In the genomic region with DNA sequence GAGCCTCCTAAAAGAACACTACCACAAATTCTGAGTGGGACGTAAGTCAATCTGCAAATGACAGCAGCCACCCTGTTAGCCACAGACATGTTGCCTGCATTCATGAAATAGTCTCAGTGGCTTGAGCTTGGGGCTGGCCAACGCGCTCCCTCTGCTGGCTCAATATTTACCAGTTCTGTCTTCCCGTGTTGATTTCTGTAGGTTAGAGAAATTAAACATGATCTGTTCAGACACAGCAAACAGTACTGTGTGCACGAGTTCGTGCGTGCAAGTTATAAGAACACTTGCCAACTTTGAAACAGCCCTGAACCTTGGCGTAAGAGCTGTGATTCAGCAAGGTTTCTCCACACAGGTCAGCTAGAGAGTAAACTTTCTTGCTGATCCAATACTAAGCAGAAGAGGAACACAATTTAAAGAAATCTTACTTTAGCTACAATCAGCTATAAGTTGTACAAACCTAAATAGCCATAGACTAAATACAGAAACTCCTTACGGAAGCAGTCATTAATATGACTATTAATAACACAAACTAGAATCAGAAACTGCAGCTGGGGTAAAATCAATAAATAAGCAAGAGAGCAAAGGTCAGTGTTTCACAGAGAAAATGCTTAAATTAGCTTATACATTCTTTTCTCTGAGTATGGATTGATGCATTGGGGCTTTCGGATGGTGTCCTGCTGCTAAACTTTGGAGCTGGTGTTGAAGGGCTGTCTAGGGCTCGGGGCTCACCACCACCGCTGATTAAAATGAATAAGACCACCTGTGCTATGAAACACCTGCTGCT, we compare ENCODE assay signal across 9 mouse cellular contexts. TPM values are rescaled to one million over a fixed set of nuclear protein-coding genes. Genes with fewer than 3 reads are reported as not detected.
DNase-seq lines count a peak whose midpoint lies in the region; ATAC-seq and TF ChIP-seq lines count a peak whose summit lies in the region.
"Had no signal": no experiment of that assay in that cellular context is flagged by ENCODE, and none has a peak within 500 bp of the region (broad histone marks: within the 10 kb centered on the region; RNA-seq: fewer than 3 reads in every experiment).

No protein-coding gene starts in this region.

- H3K36me3 ChIP-seq in lung, embryonic 14.5 days (ENCODE audit: insufficient read depth) = no peaks in the 10 kb centered on the region
- H3K36me3 ChIP-seq in forebrain, embryonic 14.5 days (ENCODE audit: control insufficient read depth, insufficient read depth, low read length) = no peaks in the 10 kb centered on the region
- H3K36me3 ChIP-seq in midbrain, embryonic 13.5 days = no peaks in the 10 kb centered on the region
- H3K36me3 ChIP-seq: liver, embryonic 13.5 days had no signal

- H3K4me3 ChIP-seq in lung, embryonic 14.5 days (ENCODE audit: low read depth, low read length) = no peak overlapping the region
- no peak overlapping the region for H3K4me3 ChIP-seq in forebrain, embryonic 14.5 days (ENCODE audit: low read depth, low read length)
- no peak overlapping the region for H3K4me3 ChIP-seq in midbrain, embryonic 13.5 days (replicated peaks)
- H3K4me3 ChIP-seq: liver, embryonic 13.5 days had no signal

- no peak overlapping the region for H3K9ac ChIP-seq in lung, embryonic 14.5 days
- no peak overlapping the region for H3K9ac ChIP-seq in forebrain, embryonic 14.5 days (ENCODE audit: low read length)
- H3K9ac ChIP-seq in midbrain, embryonic 13.5 days (replicated peaks) = no peak overlapping the region
- H3K9ac ChIP-seq: liver, embryonic 13.5 days had no signal

- H3K27ac ChIP-seq in lung, embryonic 14.5 days (ENCODE audit: low read depth) = no peak overlapping the region
- H3K27ac ChIP-seq in forebrain, embryonic 14.5 days (ENCODE audit: low read depth, low read length) = no peak overlapping the region
- no peak overlapping the region for H3K27ac ChIP-seq in midbrain, embryonic 13.5 days
- H3K27ac ChIP-seq: liver, embryonic 13.5 days had no signal

- no peaks in the 10 kb centered on the region for H3K9me3 ChIP-seq in lung, embryonic 14.5 days (ENCODE audit: low read depth, low read length)
- no peaks in the 10 kb centered on the region for H3K9me3 ChIP-seq in forebrain, embryonic 14.5 days (replicated peaks; ENCODE audit: control insufficient read depth, low read length)
- no peaks in the 10 kb centered on the region for H3K9me3 ChIP-seq in midbrain, embryonic 13.5 days
- H3K9me3 ChIP-seq: liver, embryonic 13.5 days had no signal

- no peaks in the 10 kb centered on the region for H3K4me1 ChIP-seq in lung, embryonic 14.5 days (ENCODE audit: insufficient read depth)
- no peaks in the 10 kb centered on the region for H3K4me1 ChIP-seq in forebrain, embryonic 14.5 days (ENCODE audit: control insufficient read depth, insufficient read depth, low read length)
- no peaks in the 10 kb centered on the region for H3K4me1 ChIP-seq in midbrain, embryonic 13.5 days (replicated peaks)
- H3K4me1 ChIP-seq: liver, embryonic 13.5 days had no signal

- H3K27me3 ChIP-seq in lung, embryonic 14.5 days (ENCODE audit: insufficient read depth, low read length) = no peaks in the 10 kb centered on the region
- no peaks in the 10 kb centered on the region for H3K27me3 ChIP-seq in forebrain, embryonic 14.5 days (replicated peaks; ENCODE audit: control insufficient read depth, insufficient read depth, low read length)
- no peaks in the 10 kb centered on the region for H3K27me3 ChIP-seq in midbrain, embryonic 13.5 days
- H3K27me3 ChIP-seq: liver, embryonic 13.5 days had no signal

- peak; percentile 73 for DNase-seq in lung, embryonic 14.5 days
- no peak for DNase-seq in lung, postnatal 25 days (ENCODE audit: low spot score)
- peak; percentile 22 for DNase-seq in adrenal gland, postnatal 14 days
- DNase-seq in forebrain, embryonic 14.5 days (ENCODE audit: low spot score) = peak; percentile 59
- DNase-seq in layer of hippocampus, postnatal 14 days (ENCODE audit: low spot score in 2 of 2) = peak; percentile 19 to 36
- no peak for DNase-seq in spleen, adult 12 weeks (ENCODE audit: low spot score)
- DNase-seq: liver, embryonic 13.5 days had no signal

- TF ChIP-seq CTCF in lung, embryonic 14.5 days (IDR thresholded peaks at IDR 0.05; ENCODE audit: low read depth) = peak; percentile 67

- no peak overlapping the region for H3K4me2 ChIP-seq in lung, embryonic 14.5 days
- H3K4me2 ChIP-seq in forebrain, embryonic 14.5 days (ENCODE audit: low read length) = no peak overlapping the region
- no peak overlapping the region for H3K4me2 ChIP-seq in midbrain, embryonic 13.5 days (replicated peaks)
- H3K4me2 ChIP-seq: liver, embryonic 13.5 days had no signal

- 37% methylated on average over 12 of the region's 12 CpGs for WGBS in lung, embryonic 14.5 days
- 59% methylated on average over 12 of the region's 12 CpGs for WGBS in forebrain, embryonic 14.5 days
- 58% methylated on average over 12 of the region's 12 CpGs for WGBS in midbrain, embryonic 13.5 days

- ATAC-seq in lung, embryonic 14.5 days (ENCODE audit: insufficient read depth) = peak; percentile 47; the same call in 1 of the 2 replicates
- 0 out of 2 replicates have a peak, but pooled peaks have one; percentile 58 for ATAC-seq in forebrain, embryonic 14.5 days
- peak; percentile 50; the same call in 1 of the 2 replicates for ATAC-seq in midbrain, embryonic 13.5 days
- ATAC-seq in monocyte, adult 5-6 weeks (replicated peaks; ENCODE audit: insufficient number of reproducible peaks, low FRiP score, low TSS enrichment, poor library complexity, severe bottlenecking) = no peak

RNA-seq across cellular contexts. Expression of gene Tmprss15, which starts 31.9 kb away (rescaled TPM):
- not detected in 2 replicates for polyA plus RNA-seq in lung, embryonic 14.5 days (2014; fragmentation: Nextera tagmentation; extraction: Ambion mirVana)
- not detected in 2 replicates for total RNA-seq in adrenal gland, postnatal 14 days (2021)
- polyA plus RNA-seq in forebrain, embryonic 14.5 days (2014; fragmentation: Nextera tagmentation; extraction: Ambion mirVana) = 0.04 TPM in 1 of 2 replicates, not detected in the other
- total RNA-seq in layer of hippocampus, postnatal 14 days (2021) = not detected
- not detected in 2 replicates for polyA plus RNA-seq in midbrain, embryonic 13.5 days (2015; fragmentation: Nextera tagmentation; extraction: Ambion mirVana)
- not detected in 3 replicates for total RNA-seq in monocyte, adult 5-6 weeks (2017)
- polyA plus RNA-seq: liver, embryonic 13.5 days had no signal

Comparison
In these comparisons a context has a peak if more than half of its experiments do, and no peak if none do; other contexts are left out.
1. DNase-seq: peak in lung, embryonic 14.5 days (single experiment), adrenal gland, postnatal 14 days (single experiment), forebrain, embryonic 14.5 days (single experiment) and layer of hippocampus, postnatal 14 days (2 of 2); none in lung, postnatal 25 days (single experiment) and spleen, adult 12 weeks (single experiment).